Mouse (Mus musculus) stomach, postnatal 0 days (tissue): Measurements from ENCODE around the gene Syt14. TPM values are rescaled to one million over a fixed set of nuclear protein-coding genes. Genes with fewer than 3 reads are reported as not detected.

ENCODE experiments used
- ATAC-seq: fragments of 200-750 bp; cut with Nextera tagmentation; 2 replicates; pipeline ENCODE4 v1.8.0; 2017; ENCODE audit not compliant: low FRiP score, low TSS enrichment
- DNase-seq: peaks from one replicate; pipeline ENCODE4 v3.0.0-alpha.2; 2016; ENCODE audit warnings: low spot score
- H3K27ac ChIP-seq: fragments of 300-500 bp; sonication (generic); replicated peaks from 2 replicates; pipeline ENCODE4 v1.5.1; 2014; ENCODE audit warnings: mild to moderate bottlenecking, control low read depth
- H3K27me3 ChIP-seq: fragments of 300-500 bp; sonication (generic); 2 replicates; pipeline ENCODE4 v1.6.1; 2014; ENCODE audit warnings: low read length; ENCODE audit not compliant: control insufficient read depth, insufficient read depth
- H3K36me3 ChIP-seq: fragments of 300-500 bp; sonication (generic); 2 replicates; pipeline ENCODE4 v1.6.1; 2014; ENCODE audit warnings: low read length, mixed read lengths; ENCODE audit not compliant: control insufficient read depth, insufficient read depth
- H3K4me1 ChIP-seq: fragments of 300-500 bp; sonication (generic); replicated peaks from 2 replicates; pipeline ENCODE4 v1.6.1; 2014; ENCODE audit warnings: antibody characterized with exemption; ENCODE audit not compliant: control insufficient read depth, insufficient read depth
- H3K4me2 ChIP-seq: fragments of 300-500 bp; sonication (generic); replicated peaks from 2 replicates; pipeline ENCODE4 v1.6.1; 2014; ENCODE audit warnings: low read depth, mild to moderate bottlenecking, control low read depth, moderate library complexity
- H3K4me3 ChIP-seq: fragments of 300-500 bp; sonication (generic); 2 replicates; pipeline ENCODE4 v1.5.1; 2014; ENCODE audit warnings: low read depth, low read length, control low read depth
- H3K9ac ChIP-seq: fragments of 300-500 bp; sonication (generic); 2 replicates; pipeline ENCODE4 v1.6.1; 2014; ENCODE audit warnings: mild to moderate bottlenecking, low read length, control low read depth, mixed read lengths
- H3K9me3 ChIP-seq: fragments of 300-500 bp; sonication (generic); 2 replicates; pipeline ENCODE4 v1.6.1; 2016; ENCODE audit warnings: low read length; ENCODE audit not compliant: control insufficient read depth
- CTCF ChIP-seq: IDR thresholded peaks from 2 replicates; pipeline ENCODE4 v1.5.1; 2016; ENCODE audit warnings: antibody characterized with exemption, low read depth, mild to moderate bottlenecking, moderate library complexity
- EP300 ChIP-seq: optimal IDR thresholded peaks from 2 replicates; pipeline ENCODE3; 2016; ENCODE audit warnings: antibody characterized with exemption
- WGBS: fragments of 180-500 bp; shearing (Covaris S2); extraction: QIAGEN DNeasy Blood & Tissue Kit; methylation state at CpG from one replicate; pipeline ENCODE4 v1.1.7; 2014; 5-methylcytosine and 5-hydroxymethylcytosine counted together
- polyA plus RNA-seq: library from polyadenylated mRNA; unstranded; fragments of >200 nt; fragmentation: Nextera tagmentation; extraction: Ambion mirVana; gene quantifications from 2 replicates; pipeline ENCODE4 v1.2.1, GENCODE M21; 2015

Syt14 gene
- polyA plus RNA-seq, 1 experiment from 2014 or later, result 0.17 TPM

GRCm38 (mm10) chr1:192898742-192899141, 136.8 kb downstream of the Syt14 start:
- ATAC-seq, result no peak
- H3K4me3 ChIP-seq, result no peak overlapping the region

GRCm38 (mm10) chr1:192897218-192897617, 138.4 kb downstream of the Syt14 start:
- no peak overlapping the region for H3K9ac ChIP-seq
- H3K27me3 ChIP-seq, result no peaks in the 10 kb centered on the region
- ATAC-seq (no peak), DNase-seq (no peak)
- no peak overlapping the region for H3K27ac ChIP-seq
- no peaks in the 10 kb centered on the region for H3K9me3 ChIP-seq
- no peaks in the 10 kb centered on the region for H3K4me1 ChIP-seq
- no peak overlapping the region for H3K4me3 ChIP-seq
- H3K36me3 ChIP-seq, result no peaks in the 10 kb centered on the region
- H3K4me2 ChIP-seq, result no peak overlapping the region
- WGBS, result 69% methylated on average over 10 of the region's 10 CpGs
- TF ChIP-seq EP300, result no peak
- TF ChIP-seq CTCF, result peak; percentile 28; the same call in 1 of the 2 replicates

More at GRCm38 (mm10) chr1:192898742-192899141, 136.8 kb downstream of the Syt14 start:
- Histone ChIP-seq H3K9ac (no peak overlapping the region), H3K9me3 (no peaks in the 10 kb centered on the region), H3K36me3 (no peaks in the 10 kb centered on the region), H3K27me3 (no peaks in the 10 kb centered on the region), H3K4me2 (no peak overlapping the region), H3K27ac (no peak overlapping the region), H3K4me1 (no peaks in the 10 kb centered on the region)
- no peak for TF ChIP-seq CTCF
- TF ChIP-seq EP300, result no peak
- no peak for DNase-seq
- 54% methylated on average over 2 of the region's 2 CpGs for WGBS

GRCm38 (mm10) chr1:192896076-192896475, 139.5 kb downstream of the Syt14 start:
- TF ChIP-seq CTCF, result no peak
- no peak for TF ChIP-seq EP300
- 91% methylated on average over 3 of the region's 3 CpGs for WGBS
- H3K27me3 ChIP-seq, result no peaks in the 10 kb centered on the region
- no peak overlapping the region for H3K4me3 ChIP-seq
- H3K27ac ChIP-seq, result no peak overlapping the region
- no peaks in the 10 kb centered on the region for H3K36me3 ChIP-seq
- H3K4me2 ChIP-seq, result no peak overlapping the region
- no peak overlapping the region for H3K9ac ChIP-seq
- ATAC-seq, result no peak
- H3K9me3 ChIP-seq, result no peaks in the 10 kb centered on the region
- no peak for DNase-seq
- no peaks in the 10 kb centered on the region for H3K4me1 ChIP-seq

- 42% methylated on average over 3 of the region's 3 CpGs for WGBS
Measured at GRCm38 (mm10) chr1:192890716-192891115, 144.9 kb downstream of the Syt14 start.

DNA sequence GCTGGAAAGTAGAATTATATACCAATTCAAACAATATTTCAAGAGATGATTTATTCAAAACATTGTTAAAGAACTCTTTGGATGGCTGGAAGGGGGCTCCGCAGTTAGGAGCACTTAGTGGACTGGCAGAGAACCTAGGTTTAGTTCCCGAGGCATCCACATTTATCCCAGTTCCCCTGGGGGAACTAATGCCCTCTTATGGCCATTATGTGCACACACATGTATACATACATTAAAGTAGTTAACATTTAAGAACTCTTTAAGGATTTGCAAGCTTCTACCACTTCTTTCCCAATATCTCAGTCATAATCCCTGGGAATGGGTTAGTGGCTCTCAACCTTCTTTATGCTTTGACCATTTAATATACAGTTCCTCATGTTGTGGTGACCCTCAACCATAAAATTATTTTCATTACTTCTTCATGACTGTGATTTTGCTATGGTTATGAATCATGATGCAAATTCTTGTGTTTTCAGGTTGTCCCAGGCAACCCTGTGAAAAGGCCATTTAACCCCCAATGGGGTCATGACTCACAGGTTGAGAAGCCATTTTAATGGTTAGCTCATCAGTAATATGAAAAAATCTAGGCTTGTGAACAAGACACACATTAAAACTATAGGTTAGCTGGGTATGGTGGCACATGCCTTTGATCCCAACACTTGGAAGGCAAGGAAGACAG, 152.8 kb downstream of the Syt14 start:
- no peaks in the 10 kb centered on the region for H3K9me3 ChIP-seq

More at GRCm38 (mm10) chr1:192890716-192891115, 144.9 kb downstream of the Syt14 start:
- H3K9me3 ChIP-seq, result no peaks in the 10 kb centered on the region
- TF ChIP-seq EP300, result no peak
- no peaks in the 10 kb centered on the region for H3K4me1 ChIP-seq
- no peak overlapping the region for H3K27ac ChIP-seq
- no peaks in the 10 kb centered on the region for H3K27me3 ChIP-seq
- DNase-seq (no peak), ATAC-seq (no peak)
- H3K4me3 ChIP-seq, result no peak overlapping the region
- no peak overlapping the region for H3K4me2 ChIP-seq
- H3K9ac ChIP-seq, result no peak overlapping the region
- H3K36me3 ChIP-seq, result no peaks in the 10 kb centered on the region

GRCm38 (mm10) chr1:192880130-192880529, 155.4 kb downstream of the Syt14 start:
- Histone ChIP-seq H3K9me3 (no peaks in the 10 kb centered on the region), H3K27me3 (no peaks in the 10 kb centered on the region), H3K27ac (no peak overlapping the region), H3K4me3 (no peak overlapping the region), H3K4me1 (no peaks in the 10 kb centered on the region), H3K9ac (no peak overlapping the region), H3K4me2 (no peak overlapping the region), H3K36me3 (no peaks in the 10 kb centered on the region)
- ATAC-seq, result no peak
- 75% methylated on average over 4 of the region's 4 CpGs for WGBS
- TF ChIP-seq CTCF (peak; percentile 60), EP300 (no peak)
- DNase-seq, result no peak

More for the DNA sequence above, 152.8 kb downstream of the Syt14 start:
- Histone ChIP-seq H3K4me3 (no peak overlapping the region), H3K4me2 (no peak overlapping the region), H3K9ac (no peak overlapping the region), H3K4me1 (no peaks in the 10 kb centered on the region), H3K27me3 (no peaks in the 10 kb centered on the region), H3K36me3 (no peaks in the 10 kb centered on the region), H3K27ac (no peak overlapping the region)
- 58% methylated on average over 2 of the region's 2 CpGs for whole genome bisulfite sequencing
- TF ChIP-seq EP300, result no peak
- TF ChIP-seq CTCF, result peak; percentile 62
- ATAC-seq (no peak), DNase-seq (no peak)
